In genomic region chr5:73970024-73970628, GRCm38 (mm10) we compare ENCODE assay signal across 8 mouse cellular contexts.
DNase-seq lines count a peak whose midpoint lies in the region; ATAC-seq and TF ChIP-seq lines count a peak whose summit lies in the region.

No protein-coding gene starts in this region.

- peaks cover 17% of the 10 kb centered on the region for H3K4me1 ChIP-seq in embryonic facial prominence, embryonic 13.5 days
- peaks cover 13% of the 10 kb centered on the region for H3K4me1 ChIP-seq in embryonic facial prominence, embryonic 10.5 days
- no peaks in the 10 kb centered on the region for H3K4me1 ChIP-seq in small intestine, adult 2 months (ENCODE audit: control insufficient read depth, insufficient read depth, insufficient read length, low read length)
- H3K4me1 ChIP-seq in midbrain, embryonic 16.5 days (ENCODE audit: control insufficient read depth, insufficient read depth, low read length): 0 out of 2 replicates have a peak, but pooled peaks cover 3% of the 10 kb centered on the region

- no peaks in the 10 kb centered on the region for H3K36me3 ChIP-seq in embryonic facial prominence, embryonic 13.5 days
- no peaks in the 10 kb centered on the region for H3K36me3 ChIP-seq in embryonic facial prominence, embryonic 10.5 days (replicated peaks)
- H3K36me3 ChIP-seq in small intestine, adult 2 months (ENCODE audit: control insufficient read depth, insufficient read depth, low read length): no peaks in the 10 kb centered on the region
- no peaks in the 10 kb centered on the region for H3K36me3 ChIP-seq in midbrain, embryonic 16.5 days (ENCODE audit: control insufficient read depth, insufficient read depth, low read length)

- DNase-seq in embryonic facial prominence, embryonic 10.5 days (ENCODE audit: low spot score): no peak
- peak; percentile 58 to 63 for DNase-seq in right cerebral cortex, postnatal 10 days (ENCODE audit: low spot score in 2 of 2)
- DNase-seq in right cerebral cortex, postnatal 4 days: no peak
- peak; percentile 62 to 72 for DNase-seq in kidney, postnatal 36 days
- DNase-seq in c-Kit-positive CD71-positive TER-119-positive erythroid progenitor cells, embryonic 14.5 days (ENCODE audit: low spot score): no peak

- H3K4me2 ChIP-seq in embryonic facial prominence, embryonic 13.5 days: peak overlapping the region; percentile 12; the same call in 1 of the 2 replicates
- H3K4me2 ChIP-seq in midbrain, embryonic 16.5 days (ENCODE audit: low read length): no peak overlapping the region

- H3K27ac ChIP-seq in embryonic facial prominence, embryonic 13.5 days: 0 out of 2 replicates have a peak overlapping the region, but pooled peaks have one; percentile 34
- no peak overlapping the region for H3K27ac ChIP-seq in embryonic facial prominence, embryonic 10.5 days (replicated peaks)
- peak overlapping the region; percentile 67; the same call in 1 of the 2 replicates for H3K27ac ChIP-seq in small intestine, adult 2 months (ENCODE audit: insufficient read depth, low read depth, low read length)
- no peak overlapping the region for H3K27ac ChIP-seq in midbrain, embryonic 16.5 days (ENCODE audit: low read length)

- H3K9ac ChIP-seq in embryonic facial prominence, embryonic 13.5 days: no peak overlapping the region
- H3K9ac ChIP-seq in midbrain, embryonic 16.5 days (ENCODE audit: low read depth, low read length): no peak overlapping the region

- no peak for ATAC-seq in embryonic facial prominence, embryonic 13.5 days (ENCODE audit: insufficient number of reproducible peaks, insufficient read depth, low FRiP score, low TSS enrichment, low read depth)
- ATAC-seq in midbrain, embryonic 16.5 days: no peak

- no peak overlapping the region for H3K4me3 ChIP-seq in embryonic facial prominence, embryonic 13.5 days
- no peak overlapping the region for H3K4me3 ChIP-seq in embryonic facial prominence, embryonic 10.5 days
- no peak overlapping the region for H3K4me3 ChIP-seq in small intestine, adult 2 months (ENCODE audit: low read depth, low read length)
- H3K4me3 ChIP-seq in midbrain, embryonic 16.5 days (ENCODE audit: low read depth, low read length): no peak overlapping the region

- WGBS in embryonic facial prominence, embryonic 13.5 days: 37% methylated on average over 7 of the region's 7 CpGs
- 74% methylated on average over 7 of the region's 7 CpGs for WGBS in embryonic facial prominence, embryonic 10.5 days
- whole genome bisulfite sequencing in small intestine, adult 2 months: 36% methylated on average over 7 of the region's 7 CpGs
- 47% methylated on average over 7 of the region's 7 CpGs for WGBS in midbrain, embryonic 16.5 days

- no peaks in the 10 kb centered on the region for H3K9me3 ChIP-seq in embryonic facial prominence, embryonic 13.5 days
- H3K9me3 ChIP-seq in embryonic facial prominence, embryonic 10.5 days: no peaks in the 10 kb centered on the region
- H3K9me3 ChIP-seq in midbrain, embryonic 16.5 days (replicated peaks; ENCODE audit: control insufficient read depth, low read length, poor library complexity, severe bottlenecking): no peaks in the 10 kb centered on the region

- no peak for TF ChIP-seq CTCF in small intestine, adult 2 months (IDR thresholded peaks at IDR 0.05; ENCODE audit: extremely low read depth, insufficient read length, insufficient replicate concordance, low read depth, low read length)

- no peak for TF ChIP-seq POLR2A in small intestine, adult 2 months (IDR thresholded peaks at IDR 0.05; ENCODE audit: low read depth, low read length)

- H3K27me3 ChIP-seq in embryonic facial prominence, embryonic 13.5 days: no peaks in the 10 kb centered on the region
- no peaks in the 10 kb centered on the region for H3K27me3 ChIP-seq in embryonic facial prominence, embryonic 10.5 days (replicated peaks; ENCODE audit: low read depth, poor library complexity, severe bottlenecking)
- H3K27me3 ChIP-seq in small intestine, adult 2 months (ENCODE audit: control insufficient read depth, insufficient read depth, low read length): no peaks in the 10 kb centered on the region
- no peaks in the 10 kb centered on the region for H3K27me3 ChIP-seq in midbrain, embryonic 16.5 days (ENCODE audit: control insufficient read depth, insufficient read depth, low read depth, low read length)

Comparison
In these comparisons a context has a peak if more than half of its experiments do, and no peak if none do; other contexts are left out.
1. H3K27ac ChIP-seq: peak in embryonic facial prominence, embryonic 13.5 days (single experiment) and small intestine, adult 2 months (single experiment); none in embryonic facial prominence, embryonic 10.5 days (single experiment) and midbrain, embryonic 16.5 days (single experiment).
2. DNase-seq: peak in right cerebral cortex, postnatal 10 days (2 of 2) and kidney, postnatal 36 days (2 of 2); none in embryonic facial prominence, embryonic 10.5 days (single experiment), right cerebral cortex, postnatal 4 days (single experiment) and c-Kit-positive CD71-positive TER-119-positive erythroid progenitor cells, embryonic 14.5 days (single experiment).